Mouse (Mus musculus) frontal cortex, adult (tissue): ENCODE measurements around the gene Ncoa7.
A peak's percentile ranks its signal among the peaks of the same experiment; 100 is the strongest.

ENCODE experiments used
- ATAC-seq: cut with Nextera tagmentation; 2 replicates; pipeline ENCODE4 v1.9.2; 2017; ENCODE audit warnings: mild to moderate bottlenecking, moderate library complexity, mixed read lengths; ENCODE audit not compliant: low TSS enrichment

Gene Ncoa7

DNA sequence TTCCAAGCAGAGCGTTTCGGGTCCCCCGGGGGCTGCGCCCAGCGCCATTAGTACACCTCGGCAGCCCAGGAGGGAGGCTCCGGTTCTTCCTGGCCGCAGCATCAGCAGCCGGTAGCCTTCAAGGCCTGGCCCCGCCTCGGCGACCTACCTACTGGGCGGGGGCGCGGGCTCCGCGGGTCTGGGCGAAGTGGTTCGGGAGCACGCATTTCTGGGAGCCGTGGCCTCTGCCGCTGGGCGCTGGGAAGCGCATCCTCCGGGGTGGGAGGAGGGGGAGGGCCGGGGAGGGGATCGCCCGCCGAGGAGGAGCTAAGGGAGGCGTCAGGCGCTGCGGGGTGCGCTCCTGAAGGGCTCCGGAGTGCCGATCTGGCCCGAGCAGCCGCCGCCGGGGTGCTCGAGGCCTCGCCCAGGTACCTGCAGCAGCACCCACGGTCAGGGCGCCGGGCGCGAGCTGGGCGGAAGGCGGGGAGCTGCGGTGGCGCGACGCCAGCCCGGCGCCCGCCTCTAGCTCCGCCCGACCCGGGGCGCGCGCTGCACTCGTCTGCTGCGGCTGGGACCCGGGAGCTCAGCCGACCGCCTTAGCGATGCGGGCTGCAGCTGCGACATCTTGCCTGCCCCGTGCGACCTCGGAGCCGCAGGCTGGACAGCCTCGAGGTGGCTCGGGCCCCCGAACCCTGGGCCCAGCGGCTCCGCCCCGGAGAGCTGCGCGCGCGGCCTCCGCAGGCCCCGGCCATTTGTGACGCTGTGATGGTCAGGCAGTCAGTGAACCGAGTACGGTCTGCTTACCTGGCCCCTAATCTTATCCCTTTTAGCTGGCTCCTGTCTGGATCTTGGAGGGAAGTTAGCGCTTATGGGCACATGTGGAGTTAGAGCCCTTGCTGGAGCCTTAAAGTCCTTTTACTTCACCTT lies at the start of gene Ncoa7:
Gene Ncoa7, minus strand, starts transcription at position 646 of the 906 bp plus-strand sequence.
- peak; percentile 71 for ATAC-seq

GRCm38 (mm10) chr10:30845101-30845825 lies 42.1 kb upstream of the Ncoa7 start:
- ATAC-seq, result no peak

DNA sequence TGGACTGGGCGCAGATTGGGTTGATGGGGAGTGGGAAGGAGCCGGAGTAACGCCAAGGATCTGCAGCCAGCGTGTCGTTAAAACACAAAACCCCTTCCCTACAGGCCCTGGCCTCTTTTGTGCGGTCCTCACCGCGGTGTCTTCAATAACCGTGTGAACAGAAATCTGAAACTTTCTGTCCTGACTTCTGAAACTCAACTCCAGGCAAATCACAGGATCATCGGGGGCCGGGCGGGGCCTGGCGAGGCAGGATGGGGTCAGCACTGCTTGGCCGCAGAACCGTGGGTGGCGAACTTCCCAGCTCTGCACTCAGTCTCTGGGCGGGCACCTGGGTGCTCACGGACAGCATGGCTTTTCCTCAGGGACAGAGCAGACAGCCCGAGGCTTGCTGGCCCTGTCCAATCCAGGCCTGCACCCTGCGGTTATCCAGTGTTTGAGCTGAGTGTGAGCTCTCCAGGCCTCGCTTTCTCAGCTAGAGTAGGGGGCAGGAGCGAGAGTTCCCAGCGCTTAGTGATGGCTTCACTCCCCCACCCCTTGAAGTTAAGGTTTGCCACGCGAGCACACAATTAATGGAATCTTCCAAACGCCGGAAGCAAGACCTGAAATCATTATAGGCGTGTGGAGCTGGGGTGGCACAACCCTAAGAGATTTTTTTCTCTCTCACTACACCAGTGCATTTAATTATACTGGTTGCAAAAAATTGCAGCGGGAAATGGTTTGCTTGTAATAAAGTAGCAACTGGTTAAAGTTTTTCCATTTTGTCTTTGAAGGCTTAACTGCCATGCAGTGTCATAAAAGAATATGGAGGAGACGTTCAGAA lies 41.3 kb upstream of the Ncoa7 start:
- ATAC-seq, result no peak

DNA sequence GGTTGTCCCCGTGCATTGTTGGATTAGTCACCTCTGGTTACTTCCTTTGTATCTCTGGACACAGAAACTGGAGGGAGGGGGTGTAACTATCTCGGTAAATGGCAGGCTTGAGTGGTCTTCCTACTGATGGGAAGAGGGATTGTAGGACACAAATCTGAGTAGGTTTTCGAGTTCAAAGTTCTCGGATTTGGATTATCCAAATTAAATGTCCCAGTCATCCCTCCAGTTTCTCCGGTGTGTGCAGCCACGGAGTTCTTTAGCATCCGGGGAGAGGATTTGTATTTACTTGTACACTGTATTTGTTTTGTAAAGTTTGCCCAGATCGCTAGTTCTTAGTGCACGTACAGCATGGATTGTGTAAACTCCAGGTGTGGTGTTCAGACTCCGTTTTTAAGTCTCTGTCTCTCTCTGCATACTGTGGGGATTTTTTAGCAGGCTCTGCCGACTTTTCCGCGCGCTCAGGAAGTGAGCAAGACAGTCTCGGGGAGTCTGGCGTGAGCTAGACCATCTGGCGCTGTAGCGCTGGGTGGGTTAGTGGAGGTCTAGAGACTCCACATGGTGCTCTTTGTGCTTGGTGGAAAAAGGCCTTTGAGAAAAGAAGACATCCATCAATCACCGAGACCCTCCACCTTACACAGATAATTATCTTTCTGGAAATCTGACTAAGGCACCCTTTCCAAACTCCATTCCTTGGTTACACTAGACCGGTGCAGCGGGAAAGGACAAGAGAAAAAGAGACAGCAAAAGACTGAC lies 40.5 kb upstream of the Ncoa7 start:
- ATAC-seq, result peak; percentile 31; the same call in 1 of the 2 replicates

DNA sequence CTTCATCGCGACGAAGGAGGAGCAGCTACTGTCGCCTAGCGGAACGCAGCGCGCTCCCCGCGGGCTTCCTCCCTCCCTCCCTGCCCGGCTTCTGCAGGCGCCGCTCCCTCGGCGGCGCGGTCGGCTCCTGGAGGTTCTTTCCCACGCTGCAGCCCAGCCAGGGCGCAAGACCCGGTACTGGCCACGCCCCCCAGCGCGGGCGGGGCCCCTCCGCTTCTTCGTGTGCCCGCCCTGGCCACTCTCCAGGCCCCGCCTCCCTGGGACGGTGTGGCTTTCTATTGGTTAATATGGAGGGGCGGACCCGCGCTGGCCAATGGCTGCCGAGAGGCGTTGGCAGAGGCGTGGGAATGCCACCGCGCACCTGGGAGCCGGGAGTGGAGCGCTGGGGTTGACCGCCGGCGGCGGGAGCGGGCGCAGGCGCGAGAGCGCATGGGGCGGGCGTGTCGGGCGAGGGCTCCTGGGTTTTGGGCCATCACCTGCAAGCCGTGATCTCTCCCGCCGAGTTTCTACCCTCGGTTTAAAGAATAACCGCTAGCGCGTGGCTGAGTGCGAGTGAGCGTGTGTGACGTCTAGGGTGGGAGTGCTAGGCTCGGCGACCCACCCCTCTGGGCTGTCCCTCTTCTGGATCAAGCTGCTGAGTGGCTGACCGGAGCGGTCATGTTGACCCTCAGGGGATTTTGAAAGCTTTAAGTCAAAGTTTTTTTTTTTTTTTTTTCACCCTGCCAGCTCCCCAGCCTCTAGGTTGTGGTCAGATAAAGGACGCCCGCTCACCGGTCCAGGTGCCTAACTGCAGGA lies 39.7 kb upstream of the Ncoa7 start, which contains the start of gene Hey2:
Gene Hey2, minus strand, starts transcription at position 159 of the 795 bp plus-strand sequence.
- ATAC-seq, result peak; percentile 94

DNA sequence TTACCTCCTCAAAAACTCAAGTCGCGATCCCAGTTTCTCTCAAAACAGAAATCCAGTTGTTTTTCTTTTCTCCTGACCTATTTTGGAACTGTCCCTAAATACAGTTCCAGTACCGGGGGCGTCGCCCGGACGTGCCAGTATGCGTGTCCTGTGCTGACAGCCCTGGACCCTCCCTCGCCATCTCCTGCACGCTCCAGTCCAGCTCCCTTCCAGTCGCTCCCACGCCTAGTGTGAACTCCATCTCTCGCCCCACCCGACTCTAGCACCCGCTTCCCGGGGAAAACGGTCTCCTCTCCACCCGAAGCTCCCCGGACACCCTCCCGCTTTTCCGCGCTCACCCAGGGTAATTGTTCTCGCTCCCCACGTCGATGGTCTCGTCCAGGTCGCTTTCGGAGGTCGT lies 39.1 kb upstream of the Ncoa7 start:
- peak; percentile 69 for ATAC-seq

DNA sequence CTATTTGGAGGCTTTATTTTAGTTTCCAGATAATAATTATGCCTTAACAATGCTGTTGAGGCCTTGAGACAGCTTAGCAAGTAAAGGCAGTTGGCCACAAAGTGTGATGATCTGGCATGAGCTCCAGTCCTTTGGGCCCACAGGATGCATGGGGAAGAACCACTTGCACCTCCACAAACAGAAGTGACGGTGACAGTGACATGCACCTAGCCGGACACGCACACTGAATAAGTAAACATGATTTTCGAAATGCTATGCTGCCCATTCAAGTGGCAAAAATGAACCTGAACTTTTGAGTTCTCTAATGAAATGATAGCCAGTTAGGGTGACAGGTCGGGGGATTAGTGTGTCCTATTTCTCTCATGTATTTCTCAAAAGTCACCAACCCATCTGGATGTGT lies 37.7 kb upstream of the Ncoa7 start:
- no peak for ATAC-seq

DNA sequence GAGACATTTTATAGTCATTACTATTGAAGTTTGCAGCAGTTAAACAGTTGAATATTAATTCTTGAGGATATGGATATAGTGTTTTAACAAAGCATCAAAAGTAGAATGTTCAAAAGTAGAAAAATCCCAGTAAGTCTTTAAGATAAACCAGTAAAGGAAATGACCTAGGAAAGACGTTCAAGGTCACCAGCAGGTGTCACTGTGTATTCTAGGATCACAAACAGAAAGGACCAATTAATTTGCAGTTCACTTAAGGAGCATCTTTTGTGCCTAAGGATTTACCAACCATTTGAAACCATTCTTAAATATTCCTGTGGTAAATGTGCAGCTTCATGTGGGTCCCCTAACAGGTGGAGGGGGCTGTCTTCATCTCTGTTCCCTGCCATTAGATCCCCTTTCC lies 35.1 kb upstream of the Ncoa7 start:
- ATAC-seq, result no peak

DNA sequence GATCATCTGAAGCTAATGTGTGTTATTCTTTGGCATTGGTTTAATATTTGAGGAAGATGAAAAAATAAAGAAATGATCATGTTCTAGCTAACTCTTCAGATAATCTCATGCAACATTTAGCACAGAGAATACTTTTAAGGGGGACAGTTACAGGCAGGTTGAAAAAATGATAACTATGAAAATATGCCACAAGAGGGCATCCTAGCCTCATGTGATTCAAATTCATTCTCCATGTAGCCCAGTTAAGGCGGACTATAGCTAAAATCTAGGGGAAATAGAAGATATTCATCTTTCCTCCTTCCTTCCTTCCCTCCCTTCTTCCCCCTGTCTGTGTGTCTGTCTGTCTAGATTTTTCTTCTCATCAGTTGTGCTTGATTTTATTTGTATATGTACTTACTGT lies 21.9 kb upstream of the Ncoa7 start:
- ATAC-seq, result peak; percentile 92

GRCm38 (mm10) chr10:30810967-30811293 lies 7.8 kb upstream of the Ncoa7 start:
- peak; percentile 98 for ATAC-seq

GRCm38 (mm10) chr10:30810247-30810966 lies 7.3 kb upstream of the Ncoa7 start:
- ATAC-seq, result peak; percentile 58

GRCm38 (mm10) chr10:30803587-30804253 lies 594 bp upstream of the Ncoa7 start:
- ATAC-seq, result peak; percentile 58

- ATAC-seq, result peak; percentile 53
These were observed 1.1 kb downstream of the Ncoa7 start for GRCm38 (mm10) chr10:30802033-30802432.

DNA sequence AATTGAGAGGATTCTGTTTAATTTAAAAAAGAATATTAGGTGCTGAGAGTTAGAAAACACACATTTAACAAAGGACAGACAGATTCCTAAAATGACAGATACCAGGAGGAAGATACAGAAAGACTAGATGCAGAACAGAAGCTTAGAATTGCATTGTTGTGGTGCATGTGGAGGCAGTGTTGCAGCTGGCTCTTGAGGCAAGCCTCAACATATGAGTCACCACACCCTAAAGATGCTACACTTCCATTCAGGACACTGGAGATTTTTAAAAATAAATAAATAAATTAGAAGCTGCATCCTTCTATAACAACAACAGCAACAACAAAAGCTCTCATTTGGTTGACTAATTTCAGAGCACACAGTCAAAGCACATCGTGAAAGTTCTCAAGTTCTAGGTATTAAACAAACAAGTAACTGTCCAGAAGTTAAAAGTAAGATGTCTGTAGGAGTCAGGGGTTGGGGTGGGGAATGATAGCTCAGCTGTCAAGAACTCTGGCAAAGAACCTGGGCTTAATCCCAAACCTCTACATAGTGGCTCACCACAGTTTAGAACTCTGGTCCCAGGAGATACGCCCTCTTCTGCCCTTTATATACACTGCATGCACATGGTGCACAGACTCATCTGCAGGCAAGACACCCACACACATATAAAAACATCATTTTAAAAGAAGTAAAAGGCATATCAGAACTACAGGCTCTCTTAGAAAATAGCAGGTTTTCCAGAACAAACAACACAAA lies 3.2 kb downstream of the Ncoa7 start:
- no peak for ATAC-seq

DNA sequence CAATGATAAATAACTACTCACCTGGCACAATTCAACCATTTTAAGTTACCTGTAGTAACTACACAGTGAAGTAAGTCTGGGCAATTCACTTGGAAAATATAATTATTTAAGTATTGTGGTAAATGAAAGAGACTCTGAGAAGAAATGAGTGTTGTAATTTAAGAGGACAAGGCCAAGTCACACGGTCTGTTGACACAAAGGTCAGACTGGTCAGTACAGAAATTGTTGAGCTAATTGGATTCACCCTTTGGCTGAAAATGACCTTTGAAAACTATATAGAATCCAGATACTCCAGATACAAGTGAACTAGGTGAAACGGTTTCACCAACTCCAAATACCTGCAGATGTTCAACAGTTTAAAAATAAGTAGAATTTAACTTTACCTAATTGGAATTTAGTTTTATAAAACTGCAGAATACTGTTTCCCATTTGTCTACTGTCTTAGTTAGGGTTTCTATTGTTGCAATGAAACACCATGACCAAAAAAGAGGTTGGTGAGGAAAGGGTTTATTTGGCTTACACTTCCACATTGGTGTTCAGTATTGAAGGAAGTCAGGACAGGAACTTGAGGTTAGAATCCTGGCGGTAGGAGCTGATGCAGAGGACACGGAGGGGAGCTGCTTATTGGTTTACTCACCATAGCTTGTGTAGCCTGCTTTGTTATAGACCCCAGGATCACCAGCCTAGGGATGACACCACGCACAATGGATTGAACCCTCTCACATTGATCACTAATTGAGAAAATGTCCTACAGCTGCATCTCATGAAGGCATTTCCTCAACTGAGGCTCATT lies 6.5 kb downstream of the Ncoa7 start:
- no peak for ATAC-seq

- no peak for ATAC-seq
These were observed 12.1 kb downstream of the Ncoa7 start for GRCm38 (mm10) chr10:30791016-30791415.

- ATAC-seq, result peak; percentile 68
These were observed 13.6 kb downstream of the Ncoa7 start for GRCm38 (mm10) chr10:30789521-30789920.

DNA sequence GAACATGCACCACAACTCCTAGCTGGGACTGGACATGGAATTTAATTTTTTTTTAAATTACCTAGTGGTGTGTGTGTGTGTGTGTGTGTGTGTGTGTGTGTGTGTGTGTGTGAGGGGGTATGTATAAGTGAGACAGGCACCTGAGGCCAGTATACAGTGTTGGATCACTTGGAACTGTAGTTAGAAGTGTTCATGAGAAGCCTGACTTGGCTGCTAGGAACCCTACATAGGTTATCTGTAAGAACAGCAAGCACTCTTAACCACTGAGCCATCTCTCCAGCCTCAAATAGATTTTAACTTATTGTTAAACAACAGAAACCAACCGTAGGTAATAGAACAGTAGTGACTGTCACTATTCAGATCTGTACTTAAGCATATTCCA lies 14.8 kb downstream of the Ncoa7 start:
- no peak for ATAC-seq
